Mouse (Mus musculus) C2C12 (cell line): ENCODE measurements around the gene Abce1. TPM values are rescaled to one million over a fixed set of nuclear protein-coding genes. Genes with fewer than 3 reads are reported as not detected.

Source experiments
- H3K27me3 ChIP-seq: one replicate; pipeline ENCODE4 v1.6.1; 2011; ENCODE audit not compliant: control insufficient read depth, insufficient read depth, insufficient read length
- H3K36me3 ChIP-seq: one replicate; pipeline ENCODE4 v1.6.1; 2011; ENCODE audit not compliant: control insufficient read depth, insufficient read depth
- H3K4me3 ChIP-seq: one replicate; pipeline ENCODE4 v1.5.1; 2011; ENCODE audit warnings: mild to moderate bottlenecking, control low read depth; ENCODE audit not compliant: poor library complexity, insufficient read depth, severe bottlenecking
- H3K79me2 ChIP-seq: one replicate; pipeline ENCODE4 v1.6.1; 2011; ENCODE audit not compliant: control insufficient read depth, insufficient read depth
- H3K79me3 ChIP-seq: one replicate; pipeline ENCODE4 v1.6.1; 2011; ENCODE audit warnings: low read depth, control low read depth
- H3ac ChIP-seq: one replicate; pipeline ENCODE3; 2011; ENCODE audit warnings: low read depth; ENCODE audit not compliant: control insufficient read depth, insufficient read length
- CEBPB ChIP-seq: IDR thresholded peaks from one replicate; pipeline ENCODE4 v1.6.1; 2011; ENCODE audit warnings: low read depth, mild to moderate bottlenecking, control low read depth, moderate library complexity
- CTCF ChIP-seq: IDR thresholded peaks from one replicate; pipeline ENCODE4 v1.5.1; 2011; ENCODE audit not compliant: control insufficient read depth, insufficient read depth, insufficient read length
- FOSL1 ChIP-seq: IDR thresholded peaks from one replicate; pipeline ENCODE4 v1.8.0; 2011; ENCODE audit warnings: mild to moderate bottlenecking, low read length; ENCODE audit not compliant: poor library complexity, insufficient read depth, severe bottlenecking
- MAX ChIP-seq: IDR thresholded peaks from one replicate; pipeline ENCODE4 v1.6.1; 2011; ENCODE audit warnings: mild to moderate bottlenecking, control low read depth
- MYOD1 ChIP-seq: IDR thresholded peaks from one replicate; pipeline ENCODE4 v1.6.1; 2011; ENCODE audit warnings: low read depth; ENCODE audit not compliant: control insufficient read depth, insufficient read length
- MYOG ChIP-seq: IDR thresholded peaks from one replicate; pipeline ENCODE4 v1.6.1; 2011; ENCODE audit not compliant: control insufficient read depth, insufficient read length; ENCODE audit errors: extremely low read depth
- USF1 ChIP-seq: IDR thresholded peaks from one replicate; pipeline ENCODE4 v1.6.1; 2011; ENCODE audit warnings: low read depth, mild to moderate bottlenecking, control low read depth, moderate library complexity
- long read RNA-seq, 2 experiments: library from polyadenylated mRNA; unstranded; transcript quantifications; one replicate each; pipeline ENCODE4 v2.0.0; 2019 to 2020
- polyA plus RNA-seq: library from polyadenylated mRNA; unstranded; fragments of >200 nt; fragmentation: generic; extraction: Trizol; gene quantifications from one replicate; pipeline ENCODE4 v1.2.1, GENCODE M21; 2012; ENCODE audit warnings: missing spikeins

Abce1 gene
- 34.5 TPM for polyA plus RNA-seq
- long read RNA-seq, experiment 1, transcript Abce1-201 (18 exons, 3,793 nt), result major isoform, 64 of 93 reads
- long read RNA-seq, experiment 1, partial matches to known transcripts, result 11 of 93 reads
- long read RNA-seq, experiment 1, other reads (novel, unspliced or antisense), result 17 of 93 reads
- long read RNA-seq, experiment 2, transcript Abce1-201 (18 exons, 3,793 nt), result major isoform, 2,457 of 2,667 reads
- long read RNA-seq, experiment 2, partial matches to known transcripts, result 43 of 2,667 reads
- long read RNA-seq, experiment 2, other reads (novel, unspliced or antisense), result 164 of 2,667 reads

- H3K4me3 ChIP-seq, result peak within 1 kb of the TSS; percentile 81
- peaks cover 53% of the 10 kb centered on the region for H3K79me3 ChIP-seq
- TF ChIP-seq FOSL1 (no peak), MYOD1 (no peak), MYOG (no peak), MAX (peak; percentile 93)
Observed at GRCm38 (mm10) chr8:79711064-79711961, at the start of gene Abce1, which contains the start of gene Anapc10. Gene Abce1, minus strand, starts transcription at chr8:79711740. Gene Anapc10, plus strand, starts transcription at chr8:79711820.

DNA sequence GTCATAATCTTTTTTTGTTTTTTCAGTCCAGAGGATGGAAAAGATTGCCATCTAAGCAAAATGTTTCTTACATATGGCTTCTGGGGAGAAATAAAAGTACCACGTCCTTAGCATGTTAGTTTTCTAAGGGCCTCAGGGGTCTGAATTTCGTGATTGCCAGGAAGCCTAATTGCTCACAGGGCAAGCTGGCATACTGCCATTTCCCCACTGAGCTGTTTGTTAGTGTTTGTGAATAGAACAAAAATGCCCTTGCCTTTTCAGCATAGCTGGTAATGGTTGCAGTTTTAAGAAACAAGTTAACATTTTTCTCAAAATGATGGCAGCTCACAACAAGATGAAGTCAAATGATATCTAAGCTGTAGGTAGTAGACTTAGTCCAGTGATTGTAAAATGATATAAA, 38.8 kb upstream of the Abce1 start:
- Histone ChIP-seq H3ac (no peak overlapping the region), H3K79me3 (no peaks in the 10 kb centered on the region), H3K79me2 (no peaks in the 10 kb centered on the region), H3K4me3 (no peak overlapping the region), H3K36me3 (peaks cover 11% of the 10 kb centered on the region), H3K27me3 (no peaks in the 10 kb centered on the region)
- no peak for TF ChIP-seq USF1

More at GRCm38 (mm10) chr8:79711064-79711961, at the start of gene Abce1, which contains the start of gene Anapc10:
- H3K36me3 ChIP-seq, result peaks cover 35% of the 10 kb centered on the region
- H3K27me3 ChIP-seq, result no peaks in the 10 kb centered on the region
- H3K79me2 ChIP-seq, result peaks cover 69% of the 10 kb centered on the region
- peak within 1 kb of the TSS; percentile 76 for H3ac ChIP-seq

DNA sequence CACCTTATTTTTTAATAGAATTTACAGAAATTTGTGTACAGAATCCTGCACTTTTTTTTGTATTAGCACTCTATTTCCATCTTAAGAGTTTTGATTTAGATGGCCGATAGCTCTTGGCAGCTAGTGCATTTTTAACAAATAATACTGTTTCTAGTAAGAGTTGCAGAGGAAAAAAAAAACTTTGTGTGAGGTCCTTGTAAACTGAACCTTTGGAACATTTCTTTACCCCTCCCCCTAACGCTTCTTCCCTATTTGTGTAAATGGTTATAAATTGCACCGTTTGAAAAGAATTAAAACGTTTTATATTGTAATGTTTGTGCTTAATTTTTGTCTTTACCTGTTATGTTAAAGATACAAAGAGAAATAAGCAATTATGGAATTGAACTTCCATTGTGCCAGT, 37.1 kb upstream of the Abce1 start:
- Histone ChIP-seq H3K79me2 (no peaks in the 10 kb centered on the region), H3K4me3 (no peak overlapping the region), H3K79me3 (no peaks in the 10 kb centered on the region), H3K36me3 (peaks cover 12% of the 10 kb centered on the region), H3ac (no peak overlapping the region), H3K27me3 (no peaks in the 10 kb centered on the region)
- TF ChIP-seq MYOG (no peak), MAX (no peak), CEBPB (no peak), MYOD1 (no peak), CTCF (no peak)

GRCm38 (mm10) chr8:79748171-79748570, 36.6 kb upstream of the Abce1 start:
- Histone ChIP-seq H3K79me2 (no peaks in the 10 kb centered on the region), H3K79me3 (no peaks in the 10 kb centered on the region), H3K27me3 (no peaks in the 10 kb centered on the region), H3ac (no peak overlapping the region), H3K4me3 (no peak overlapping the region), H3K36me3 (peaks cover 12% of the 10 kb centered on the region)
- TF ChIP-seq MYOD1 (no peak), USF1 (no peak), FOSL1 (no peak), CEBPB (no peak), CTCF (no peak), MYOG (no peak)

DNA sequence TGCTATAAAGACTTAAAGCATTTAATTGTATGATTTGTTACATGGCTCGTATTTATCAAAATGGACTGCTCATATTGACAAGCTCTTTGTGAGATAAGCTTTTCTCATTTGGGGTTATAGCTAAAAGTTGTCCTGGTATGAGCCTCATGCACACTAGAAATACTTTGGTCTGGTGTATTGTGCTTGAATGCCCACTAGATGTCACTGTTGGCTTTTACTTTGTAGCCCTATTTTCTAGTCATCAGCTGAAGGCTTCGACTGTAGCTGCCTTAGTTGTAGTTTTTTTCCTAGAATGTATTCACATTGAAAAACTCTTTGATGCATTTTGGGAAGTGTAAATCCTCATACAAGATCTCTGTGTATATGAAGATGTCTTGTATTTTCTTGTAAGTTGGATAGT, 22.8 kb upstream of the Abce1 start:
- Histone ChIP-seq H3K79me3 (no peaks in the 10 kb centered on the region), H3K27me3 (no peaks in the 10 kb centered on the region), H3K4me3 (no peak overlapping the region), H3K79me2 (no peaks in the 10 kb centered on the region), H3K36me3 (peaks cover 5% of the 10 kb centered on the region), H3ac (no peak overlapping the region)
- TF ChIP-seq MAX, result no peak
- no peak for TF ChIP-seq CTCF
- no peak for TF ChIP-seq MYOD1
- TF ChIP-seq FOSL1, result no peak
- TF ChIP-seq CEBPB, result no peak
- no peak for TF ChIP-seq USF1
- no peak for TF ChIP-seq MYOG
